Mouse (Mus musculus): ENCODE data around the gene Uqcc2.

- no peak for TF ChIP-seq CTCF (IDR thresholded peaks at IDR 0.05; ENCODE audit: control insufficient read depth, insufficient read depth, insufficient replicate concordance, low read depth, low read length)
- TF ChIP-seq POLR2A (IDR thresholded peaks at IDR 0.05; ENCODE audit: control insufficient read depth, low read depth, low read length): no peak
Observed at GRCm38 (mm10) chr17:27131240-27131665, 2.5 kb downstream of the Uqcc2 start.
